Mouse (Mus musculus): Measurements from ENCODE around the gene Retreg2. TPM values are rescaled to one million over a fixed set of nuclear protein-coding genes. Genes with fewer than 3 reads are reported as not detected.

Gene Retreg2
- polyA plus RNA-seq (2016; fragmentation: Nextera tagmentation; extraction: Ambion mirVana) = 31.5 and 35.3 TPM in 2 replicates

GRCm38 (mm10) chr1:75142301-75143261, at the start of gene Retreg2, which contains the start of gene Cnppd1:
Retreg2 (plus strand) TSS chr1:75142778.
Cnppd1 (minus strand) TSS chr1:75142711.
- WGBS = under 1% methylated on average over 91 of the region's 91 CpGs
- peaks cover 34% of the 10 kb centered on the region for H3K4me1 ChIP-seq
- peaks cover 59% of the 10 kb centered on the region for H3K36me3 ChIP-seq
- peak within 1 kb of the TSS; percentile 92 for H3K4me3 ChIP-seq
- H3K27ac ChIP-seq = peak within 1 kb of the TSS; percentile 95
- peak; percentile 99 for DNase-seq (ENCODE audit: low spot score)
- no peaks in the 10 kb centered on the region for H3K27me3 ChIP-seq (ENCODE audit: low read depth, poor library complexity, severe bottlenecking)
- no peaks in the 10 kb centered on the region for H3K9me3 ChIP-seq (replicated peaks)

- Histone ChIP-seq H3K27ac (no peak overlapping the region), H3K9me3 (replicated peaks) (no peaks in the 10 kb centered on the region), H3K4me1 (peaks cover 12% of the 10 kb centered on the region), H3K36me3 (no peaks in the 10 kb centered on the region), H3K4me3 (no peak overlapping the region), H3K27me3 (ENCODE audit: low read depth, poor library complexity, severe bottlenecking) (no peaks in the 10 kb centered on the region)
- 81% methylated on average over 3 of the region's 3 CpGs for WGBS
- DNase-seq (ENCODE audit: low spot score) = no peak
Observed at GRCm38 (mm10) chr1:75122211-75122610, 20.4 kb upstream of the Retreg2 start.

GRCm38 (mm10) chr1:75124346-75125321, 17.9 kb upstream of the Retreg2 start, which contains the start of gene Nhej1:
Nhej1 (minus strand) TSS chr1:75125200.
- H3K4me1 ChIP-seq = peaks cover 12% of the 10 kb centered on the region
- H3K4me3 ChIP-seq = peak within 1 kb of the TSS; percentile 68
- H3K27me3 ChIP-seq (ENCODE audit: low read depth, poor library complexity, severe bottlenecking) = no peaks in the 10 kb centered on the region
- peak within 1 kb of the TSS; percentile 94 for H3K27ac ChIP-seq
- DNase-seq (ENCODE audit: low spot score) = peak; percentile 97
- H3K36me3 ChIP-seq = no peaks in the 10 kb centered on the region
- 2% methylated on average over 56 of the region's 56 CpGs for WGBS
- no peaks in the 10 kb centered on the region for H3K9me3 ChIP-seq (replicated peaks)

GRCm38 (mm10) chr1:75125418-75125817, 17.2 kb upstream of the Retreg2 start:
- H3K4me3 ChIP-seq = peak overlapping the region; percentile 68
- H3K36me3 ChIP-seq = no peaks in the 10 kb centered on the region
- peak overlapping the region; percentile 94 for H3K27ac ChIP-seq
- H3K27me3 ChIP-seq (ENCODE audit: low read depth, poor library complexity, severe bottlenecking) = no peaks in the 10 kb centered on the region
- WGBS = 42% methylated on average over 5 of the region's 5 CpGs
- DNase-seq (ENCODE audit: low spot score) = no peak
- H3K9me3 ChIP-seq (replicated peaks) = no peaks in the 10 kb centered on the region
- peaks cover 12% of the 10 kb centered on the region for H3K4me1 ChIP-seq

- WGBS = 85% methylated on average over 3 of the region's 3 CpGs
- H3K9me3 ChIP-seq (replicated peaks) = no peaks in the 10 kb centered on the region
- H3K27me3 ChIP-seq (ENCODE audit: low read depth, poor library complexity, severe bottlenecking) = no peaks in the 10 kb centered on the region
- no peak overlapping the region for H3K4me3 ChIP-seq
- peaks cover 12% of the 10 kb centered on the region for H3K4me1 ChIP-seq
- no peaks in the 10 kb centered on the region for H3K36me3 ChIP-seq
- no peak overlapping the region for H3K27ac ChIP-seq
- DNase-seq (ENCODE audit: low spot score) = no peak
Observed at GRCm38 (mm10) chr1:75128641-75129040, 13.9 kb upstream of the Retreg2 start.

GRCm38 (mm10) chr1:75133421-75134207, 9.0 kb upstream of the Retreg2 start, which contains the start of gene Slc23a3:
Slc23a3 (minus strand) TSS chr1:75133890.
- no peaks in the 10 kb centered on the region for H3K4me1 ChIP-seq
- no peak for DNase-seq (ENCODE audit: low spot score)
- WGBS = 68% methylated on average over 12 of the region's 12 CpGs
- H3K36me3 ChIP-seq = peaks cover 33% of the 10 kb centered on the region
- no peak within 1 kb of the TSS for H3K27ac ChIP-seq
- no peak within 1 kb of the TSS for H3K4me3 ChIP-seq
- no peaks in the 10 kb centered on the region for H3K27me3 ChIP-seq (ENCODE audit: low read depth, poor library complexity, severe bottlenecking)
- no peaks in the 10 kb centered on the region for H3K9me3 ChIP-seq (replicated peaks)

- Histone ChIP-seq H3K27ac (no peak overlapping the region), H3K4me1 (peaks cover 10% of the 10 kb centered on the region), H3K9me3 (replicated peaks) (no peaks in the 10 kb centered on the region), H3K4me3 (no peak overlapping the region), H3K36me3 (peaks cover 46% of the 10 kb centered on the region), H3K27me3 (ENCODE audit: low read depth, poor library complexity, severe bottlenecking) (no peaks in the 10 kb centered on the region)
- no peak for DNase-seq (ENCODE audit: low spot score)
- WGBS = 63% methylated on average over 6 of the region's 6 CpGs
Observed at GRCm38 (mm10) chr1:75136293-75136692, 6.3 kb upstream of the Retreg2 start.

- Histone ChIP-seq H3K4me3 (no peak overlapping the region), H3K27ac (no peak overlapping the region), H3K4me1 (peaks cover 14% of the 10 kb centered on the region), H3K27me3 (ENCODE audit: low read depth, poor library complexity, severe bottlenecking) (no peaks in the 10 kb centered on the region), H3K36me3 (peaks cover 46% of the 10 kb centered on the region), H3K9me3 (replicated peaks) (no peaks in the 10 kb centered on the region)
- DNase-seq (ENCODE audit: low spot score) = no peak
- WGBS = 55% methylated on average over 3 of the region's 3 CpGs
Observed at GRCm38 (mm10) chr1:75136730-75137129, 5.8 kb upstream of the Retreg2 start.

GRCm38 (mm10) chr1:75138448-75138847, 4.1 kb upstream of the Retreg2 start:
- peaks cover 25% of the 10 kb centered on the region for H3K4me1 ChIP-seq
- no peaks in the 10 kb centered on the region for H3K27me3 ChIP-seq (ENCODE audit: low read depth, poor library complexity, severe bottlenecking)
- peaks cover 46% of the 10 kb centered on the region for H3K36me3 ChIP-seq
- WGBS = 98% methylated on average over 2 of the region's 2 CpGs
- H3K4me3 ChIP-seq = no peak overlapping the region
- DNase-seq (ENCODE audit: low spot score) = no peak
- no peaks in the 10 kb centered on the region for H3K9me3 ChIP-seq (replicated peaks)
- H3K27ac ChIP-seq = no peak overlapping the region

GRCm38 (mm10) chr1:75140601-75141190, 1.9 kb upstream of the Retreg2 start:
- 62% methylated on average over 4 of the region's 4 CpGs for WGBS
- Histone ChIP-seq H3K27me3 (ENCODE audit: low read depth, poor library complexity, severe bottlenecking) (no peaks in the 10 kb centered on the region), H3K27ac (peak overlapping the region; percentile 95; the same call in 1 of the 2 replicates), H3K4me1 (peaks cover 34% of the 10 kb centered on the region), H3K4me3 (peak overlapping the region; percentile 92), H3K36me3 (peaks cover 58% of the 10 kb centered on the region), H3K9me3 (replicated peaks) (no peaks in the 10 kb centered on the region)
- DNase-seq (ENCODE audit: low spot score) = no peak

- H3K4me3 ChIP-seq = peak overlapping the region; percentile 92
- peak overlapping the region; percentile 95 for H3K27ac ChIP-seq
- H3K9me3 ChIP-seq (replicated peaks) = no peaks in the 10 kb centered on the region
- H3K4me1 ChIP-seq = peaks cover 34% of the 10 kb centered on the region
- peak; percentile 67 for DNase-seq (ENCODE audit: low spot score)
- under 1% methylated on average over 53 of the region's 53 CpGs for WGBS
- H3K27me3 ChIP-seq (ENCODE audit: low read depth, poor library complexity, severe bottlenecking) = no peaks in the 10 kb centered on the region
- H3K36me3 ChIP-seq = peaks cover 59% of the 10 kb centered on the region
Observed at GRCm38 (mm10) chr1:75141486-75142190, 940 bp upstream of the Retreg2 start.

All from limb, embryonic 10.5 days (tissue).